Mouse (Mus musculus) splenic B cell, adult 2 months (primary cell): ENCODE measurements around the gene Vezf1.

Experiments used
- DNase-seq: peaks from one replicate; pipeline ENCODE4 v3.0.0-alpha.2; 2011; ENCODE audit warnings: low read depth, low spot score
- H3K27me3 ChIP-seq: 2 replicates; pipeline ENCODE4 v1.6.1; 2012; ENCODE audit warnings: mild to moderate bottlenecking, low read length, moderate library complexity, mixed read lengths; ENCODE audit not compliant: control insufficient read depth, poor library complexity, insufficient read depth, severe bottlenecking
- H3K36me3 ChIP-seq: 2 replicates; pipeline ENCODE4 v1.6.1; 2012; ENCODE audit warnings: mild to moderate bottlenecking, low read length, moderate library complexity, mixed read lengths; ENCODE audit not compliant: control insufficient read depth, poor library complexity, insufficient read depth, severe bottlenecking

Vezf1 gene

DNA sequence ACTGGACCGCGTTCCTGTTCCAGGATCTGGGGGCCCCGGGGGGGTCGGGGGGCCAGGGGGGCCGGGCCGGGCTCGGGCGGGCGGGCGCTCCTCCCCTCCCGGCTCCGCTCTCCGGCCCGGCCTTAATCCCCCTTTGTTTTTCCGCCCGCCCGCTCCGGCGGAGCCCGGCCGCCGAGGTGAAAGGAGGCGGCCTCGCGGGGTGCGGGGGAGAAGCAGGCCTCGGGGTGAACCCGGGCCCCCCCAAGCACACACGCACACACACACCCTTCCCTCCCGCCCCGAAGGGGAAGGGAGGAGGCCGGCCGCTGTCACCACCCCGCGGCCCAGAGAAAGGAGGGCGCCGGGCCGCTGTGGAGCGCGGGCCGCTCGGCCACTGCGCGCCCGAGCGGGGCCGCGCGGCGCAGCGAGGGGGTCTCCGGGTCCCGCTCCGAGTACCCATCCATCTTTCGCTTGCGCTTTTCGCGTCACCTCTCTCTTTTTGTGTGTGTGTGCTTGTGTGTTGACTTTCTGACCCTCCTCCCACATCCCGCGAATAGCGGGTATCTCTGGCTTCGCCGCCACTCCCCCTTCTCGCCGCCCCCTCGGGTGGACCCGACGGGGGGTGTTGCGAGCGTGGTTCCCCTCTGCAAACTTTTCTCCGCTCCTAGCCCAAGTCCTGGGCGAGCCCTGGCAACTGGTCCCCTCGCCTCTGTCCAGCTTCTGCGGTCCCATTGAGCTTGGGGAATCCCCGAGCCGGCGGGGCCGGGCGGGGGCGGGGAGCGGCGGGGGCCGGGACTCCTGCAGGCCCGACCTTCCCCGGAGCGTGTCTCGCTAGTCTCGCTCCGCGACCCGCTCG is 549 bp downstream of the Vezf1 start:
- Histone ChIP-seq H3K36me3 (peaks cover 3% of the 10 kb centered on the region; the same call in 1 of the 2 replicates), H3K27me3 (no peaks in the 10 kb centered on the region)
- peak; percentile 56 for DNase-seq

DNA sequence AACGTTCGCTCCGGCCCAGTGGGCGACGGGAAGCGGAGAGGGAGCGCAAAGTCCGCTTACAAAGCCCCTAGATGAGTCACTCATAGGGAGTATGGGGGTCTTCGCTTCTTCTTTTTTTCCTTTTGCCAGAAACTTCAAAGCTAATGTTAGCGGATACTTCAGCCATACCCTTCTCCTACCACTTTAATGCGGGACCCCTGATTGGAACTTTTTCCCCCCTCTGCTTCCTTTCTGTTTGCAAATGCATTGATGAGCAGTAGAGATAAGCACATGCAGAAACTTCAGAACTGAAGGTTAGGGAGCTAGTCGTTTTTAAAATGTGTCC is 1.1 kb downstream of the Vezf1 start:
- DNase-seq, result no peak
- Histone ChIP-seq H3K36me3 (peaks cover 3% of the 10 kb centered on the region; the same call in 1 of the 2 replicates), H3K27me3 (no peaks in the 10 kb centered on the region)

GRCm38 (mm10) chr11:88070392-88070791 is 2.3 kb downstream of the Vezf1 start:
- peaks cover 8% of the 10 kb centered on the region for H3K36me3 ChIP-seq
- DNase-seq, result peak; percentile 55
- no peaks in the 10 kb centered on the region for H3K27me3 ChIP-seq

- peaks cover 8% of the 10 kb centered on the region for H3K36me3 ChIP-seq
- DNase-seq, result no peak
- no peaks in the 10 kb centered on the region for H3K27me3 ChIP-seq
Measured at GRCm38 (mm10) chr11:88071113-88071512, 3.0 kb downstream of the Vezf1 start.

- DNase-seq, result no peak
- Histone ChIP-seq H3K27me3 (no peaks in the 10 kb centered on the region), H3K36me3 (peaks cover 11% of the 10 kb centered on the region)
Measured at GRCm38 (mm10) chr11:88073343-88073875, 5.3 kb downstream of the Vezf1 start.

DNA sequence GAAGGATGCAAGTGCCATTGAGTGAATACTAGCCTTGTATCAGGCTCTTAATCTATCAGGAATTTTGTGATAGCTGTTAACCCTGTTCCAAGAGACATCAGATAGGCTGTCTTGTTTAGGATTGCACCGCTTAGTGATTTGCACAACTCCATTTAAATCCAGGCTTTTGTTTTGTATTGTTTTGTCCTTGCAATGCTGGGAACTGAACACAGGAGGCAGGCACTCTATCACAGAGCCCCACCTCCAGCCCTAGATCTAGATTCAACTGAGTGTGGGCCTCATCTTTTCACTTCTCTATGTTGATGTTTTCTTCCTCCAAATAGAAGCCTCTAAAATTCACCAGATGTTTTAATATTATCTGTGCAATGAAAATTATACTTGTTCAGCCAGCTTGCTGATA is 7.6 kb downstream of the Vezf1 start:
- DNase-seq, result no peak
- Histone ChIP-seq H3K27me3 (no peaks in the 10 kb centered on the region), H3K36me3 (peaks cover 13% of the 10 kb centered on the region)

DNA sequence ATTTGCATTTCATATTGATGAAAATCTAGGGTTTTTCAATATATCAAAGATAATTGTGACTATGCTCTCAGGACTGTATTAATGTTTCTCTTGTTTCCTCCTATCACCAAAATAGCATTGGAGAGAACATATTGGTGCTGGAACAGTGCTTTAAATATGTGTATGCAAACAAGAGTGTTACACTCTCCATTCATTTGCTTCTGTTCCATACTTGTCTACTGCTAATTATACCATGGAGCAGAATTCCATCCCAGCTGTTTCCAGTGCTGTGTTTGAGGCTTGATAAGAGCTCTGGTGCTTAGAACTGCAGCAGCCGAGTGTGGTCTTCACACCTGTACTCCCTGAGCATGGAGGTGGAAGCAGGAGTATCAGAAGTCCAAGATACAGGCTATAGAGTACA is 8.3 kb downstream of the Vezf1 start:
- Histone ChIP-seq H3K36me3 (peaks cover 18% of the 10 kb centered on the region), H3K27me3 (no peaks in the 10 kb centered on the region)
- no peak for DNase-seq

DNA sequence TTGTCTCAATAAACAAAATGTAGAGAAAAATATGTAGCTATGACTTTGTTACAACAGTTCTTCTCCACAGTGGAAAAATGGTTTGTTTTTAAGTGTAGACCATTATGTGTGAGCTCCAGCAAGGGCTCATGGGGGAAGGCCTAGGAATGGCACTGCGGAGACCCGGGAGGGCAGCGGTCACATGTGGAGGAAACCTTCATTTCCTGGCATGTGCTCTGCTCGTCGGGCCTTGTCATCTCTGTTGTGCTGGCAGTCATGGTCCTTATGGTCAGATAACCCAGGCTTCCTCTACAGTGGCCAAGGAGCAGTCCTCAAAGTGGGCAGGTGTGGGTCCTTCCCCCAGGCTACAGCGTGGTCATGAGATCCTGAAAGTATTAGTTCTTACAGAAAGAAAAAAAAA is 15.6 kb downstream of the Vezf1 start:
- H3K27me3 ChIP-seq, result no peaks in the 10 kb centered on the region
- H3K36me3 ChIP-seq, result peaks cover 15% of the 10 kb centered on the region
- DNase-seq, result no peak

- no peaks in the 10 kb centered on the region for H3K27me3 ChIP-seq
- DNase-seq, result peak; percentile 75
Measured at GRCm38 (mm10) chr11:88086737-88087627, 18.9 kb downstream of the Vezf1 start.

DNA sequence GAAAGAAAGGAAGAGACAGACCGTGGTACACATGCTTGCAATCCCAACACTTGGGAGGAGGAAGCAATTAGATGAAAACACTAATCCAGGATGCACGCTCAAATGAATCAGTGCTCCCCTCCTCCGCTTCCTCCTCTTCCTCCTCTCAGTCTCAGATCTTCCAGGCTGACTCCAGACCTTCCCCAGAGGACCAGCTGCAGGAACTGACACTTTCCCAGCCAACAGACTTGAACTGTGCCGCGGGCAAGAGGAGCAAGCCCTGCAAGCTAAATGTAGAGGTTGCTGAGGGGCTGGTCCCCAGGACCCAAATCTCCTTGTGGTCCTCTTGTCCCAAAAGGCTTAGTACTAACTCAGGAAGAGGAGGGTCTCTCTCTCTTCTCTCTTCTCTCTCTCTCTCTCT is 21.1 kb downstream of the Vezf1 start:
- Histone ChIP-seq H3K36me3 (peaks cover 2% of the 10 kb centered on the region; the same call in 1 of the 2 replicates), H3K27me3 (no peaks in the 10 kb centered on the region)
- DNase-seq, result no peak

More at GRCm38 (mm10) chr11:88086737-88087627, 18.9 kb downstream of the Vezf1 start:
- H3K36me3 ChIP-seq, result peaks cover 6% of the 10 kb centered on the region

- DNase-seq, result peak; percentile 26
- Histone ChIP-seq H3K27me3 (no peaks in the 10 kb centered on the region), H3K36me3 (no peaks in the 10 kb centered on the region)
Measured at GRCm38 (mm10) chr11:88090293-88090692, 22.2 kb downstream of the Vezf1 start.

DNA sequence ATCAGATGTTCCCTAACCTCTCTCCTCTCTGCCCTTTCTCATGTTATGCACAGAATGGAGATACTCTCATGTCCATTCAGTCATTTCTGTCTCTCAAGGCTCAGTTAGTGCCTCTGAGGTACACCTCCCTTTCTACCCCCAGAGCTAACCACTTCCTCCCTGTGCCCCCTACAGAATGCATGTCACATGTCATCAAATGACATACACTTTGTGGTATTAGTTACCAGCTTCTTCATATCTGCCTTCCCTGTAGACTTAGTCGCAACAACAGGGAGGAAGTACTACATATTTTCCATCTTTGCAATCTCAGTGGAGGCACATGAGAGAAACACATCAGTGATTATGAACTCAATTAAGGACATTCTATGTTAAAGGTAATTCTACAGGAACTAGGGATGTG is 23.9 kb downstream of the Vezf1 start:
- peak; percentile 80 for DNase-seq
- no peaks in the 10 kb centered on the region for H3K36me3 ChIP-seq
- no peaks in the 10 kb centered on the region for H3K27me3 ChIP-seq

DNA sequence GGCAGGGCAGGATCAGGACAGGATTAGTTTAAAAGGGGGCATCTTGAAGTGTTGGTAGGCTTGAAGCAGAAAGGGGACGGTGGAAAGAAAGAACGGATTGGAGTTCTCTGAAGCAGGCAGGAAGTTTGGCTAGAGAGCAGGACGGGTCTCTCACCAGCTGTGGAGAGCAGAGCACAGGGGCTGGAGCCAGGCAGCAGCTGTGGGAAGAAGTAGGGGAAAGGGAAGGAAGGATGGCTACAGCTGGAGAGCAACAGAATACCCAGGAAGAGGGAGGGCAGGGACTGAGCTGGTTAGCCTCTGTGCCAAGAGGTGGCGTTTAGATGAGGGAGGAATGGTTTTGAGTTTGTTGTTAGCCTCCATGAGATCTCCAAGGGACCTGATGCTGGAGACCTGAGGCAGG is 29.1 kb downstream of the Vezf1 start:
- no peak for DNase-seq
- H3K27me3 ChIP-seq, result no peaks in the 10 kb centered on the region
- H3K36me3 ChIP-seq, result no peaks in the 10 kb centered on the region

DNA sequence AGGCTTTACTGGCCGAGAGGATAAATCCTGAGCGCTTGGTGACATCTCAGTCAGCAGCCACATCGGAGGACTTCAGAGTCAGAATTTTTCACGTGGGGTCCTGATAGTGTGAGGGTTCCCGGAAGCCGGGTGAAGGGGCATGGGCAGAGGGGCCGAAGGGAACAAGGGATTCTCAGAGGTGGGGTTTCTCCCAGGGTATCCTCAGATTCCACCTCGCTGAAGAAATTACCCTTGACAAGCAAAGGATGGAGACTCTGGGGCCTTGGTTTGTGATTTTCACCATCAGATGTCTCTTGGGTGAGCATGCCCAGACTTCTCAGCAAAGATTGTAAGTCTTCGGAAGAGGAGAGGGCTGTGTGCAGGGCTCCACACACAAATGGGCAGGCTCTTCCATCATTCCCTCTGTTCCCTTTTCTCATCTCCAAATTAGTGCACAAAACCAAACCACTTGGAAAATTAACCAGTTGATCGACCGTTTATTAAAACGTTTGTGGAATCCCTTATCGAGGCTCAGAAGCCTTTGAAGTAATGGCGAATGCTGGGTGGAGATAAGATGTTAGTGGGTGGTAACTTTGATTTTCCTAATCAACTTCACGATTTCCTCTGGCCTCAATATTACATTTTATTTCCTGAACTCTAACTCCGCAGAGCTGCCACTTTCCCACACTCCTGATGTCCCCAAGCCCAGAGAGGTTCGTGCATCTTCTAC is 30.1 kb downstream of the Vezf1 start, which contains the start of gene Cuedc1:
Gene Cuedc1, plus strand, starts transcription at position 38 of the 709 bp plus-strand sequence.
- Histone ChIP-seq H3K36me3 (no peaks in the 10 kb centered on the region), H3K27me3 (no peaks in the 10 kb centered on the region)
- DNase-seq, result no peak
